Mouse (Mus musculus) kidney, adult 2 months (tissue): ENCODE measurements around the gene Ctnnb1. TPM values are rescaled to one million over a fixed set of nuclear protein-coding genes. Genes with fewer than 3 reads are reported as not detected.
A peak's percentile ranks its signal among the peaks of the same experiment; 100 is the strongest.

Source experiments
- DNase-seq: peaks from one replicate; pipeline ENCODE4 v3.0.0; 2021
- H3K27ac ChIP-seq: fragments of 200-500 bp; 2 replicates; pipeline ENCODE4 v1.5.1; 2012; ENCODE audit warnings: low read depth, low read length, control low read depth, inconsistent platforms; ENCODE audit not compliant: insufficient read depth
- H3K27me3 ChIP-seq: fragments of 200-500 bp; replicated peaks from 2 replicates; pipeline ENCODE4 v1.6.1; 2012; ENCODE audit warnings: mild to moderate bottlenecking, moderate library complexity, low read length, inconsistent platforms; ENCODE audit not compliant: control insufficient read depth, insufficient read depth
- H3K36me3 ChIP-seq: fragments of 200-500 bp; 2 replicates; pipeline ENCODE4 v1.6.1; 2012; ENCODE audit warnings: mild to moderate bottlenecking, moderate library complexity, low read length, inconsistent platforms; ENCODE audit not compliant: control insufficient read depth, insufficient read depth
- H3K4me1 ChIP-seq: fragments of 200-500 bp; 2 replicates; pipeline ENCODE4 v1.6.1; 2011; ENCODE audit warnings: low read length; ENCODE audit not compliant: control insufficient read depth, insufficient read depth
- H3K4me3 ChIP-seq: fragments of 200-500 bp; 2 replicates; pipeline ENCODE4 v1.5.1; 2011; ENCODE audit warnings: mild to moderate bottlenecking, low read depth, low read length, control low read depth; ENCODE audit not compliant: insufficient read depth
- CTCF ChIP-seq: fragments of 200-500 bp; conservative IDR thresholded peaks from 2 replicates; pipeline ENCODE4 v1.5.1; 2011; ENCODE audit warnings: low read depth, mild to moderate bottlenecking, control low read depth, low read length, moderate library complexity, mixed read lengths; ENCODE audit not compliant: insufficient read depth, insufficient read length
- POLR2A ChIP-seq: fragments of 200-500 bp; IDR thresholded peaks from one replicate; pipeline ENCODE4 v1.6.1; 2011; ENCODE audit warnings: low read depth, low read length, control low read depth
- WGBS: fragments of 180-500 bp; shearing (Covaris S2); methylation state at CpG from one replicate; pipeline ENCODE4 v1.1.7; 2018; 5-methylcytosine and 5-hydroxymethylcytosine counted together
- polyA plus RNA-seq: library from polyadenylated mRNA; depleted of rRNA; stranded (reverse); fragments of >200 nt; gene quantifications from 2 replicates; pipeline ENCODE4 v1.2.3, GENCODE M21; 2012

The Ctnnb1 gene
- polyA plus RNA-seq, 1 experiment = 156 TPM

GRCm38 (mm10) chr9:120933886-120934758 is 5.1 kb downstream of the Ctnnb1 start:
- H3K27ac ChIP-seq = peak overlapping the region; percentile 83
- TF ChIP-seq POLR2A = no peak
- no peak for TF ChIP-seq CTCF
- peak; percentile 44 for DNase-seq
- H3K4me3 ChIP-seq = peak overlapping the region; percentile 99
- H3K27me3 ChIP-seq = no peaks in the 10 kb centered on the region
- peaks cover 26% of the 10 kb centered on the region for H3K4me1 ChIP-seq
- no peaks in the 10 kb centered on the region for H3K36me3 ChIP-seq
- 1% methylated on average over 57 of the region's 57 CpGs for WGBS

GRCm38 (mm10) chr9:120934821-120935633 is 6.0 kb downstream of the Ctnnb1 start:
- DNase-seq = peak; percentile 76
- 3% methylated on average over 14 of the region's 14 CpGs for WGBS
- TF ChIP-seq CTCF = no peak

GRCm38 (mm10) chr9:120935634-120935922 is 6.6 kb downstream of the Ctnnb1 start:
- no peaks in the 10 kb centered on the region for H3K27me3 ChIP-seq
- H3K4me3 ChIP-seq = peak overlapping the region; percentile 41
- DNase-seq = no peak
- 6% methylated on average over 4 of the region's 4 CpGs for WGBS
- no peaks in the 10 kb centered on the region for H3K36me3 ChIP-seq
- peaks cover 35% of the 10 kb centered on the region for H3K4me1 ChIP-seq
- TF ChIP-seq CTCF = no peak
- no peak for TF ChIP-seq POLR2A
- peak overlapping the region; percentile 83; the same call in 1 of the 2 replicates for H3K27ac ChIP-seq

More at GRCm38 (mm10) chr9:120934821-120935633, 6.0 kb downstream of the Ctnnb1 start:
- peaks cover 29% of the 10 kb centered on the region for H3K4me1 ChIP-seq
- peak overlapping the region; percentile 99 for H3K4me3 ChIP-seq
- H3K36me3 ChIP-seq = no peaks in the 10 kb centered on the region
- peak overlapping the region; percentile 83 for H3K27ac ChIP-seq
- H3K27me3 ChIP-seq = no peaks in the 10 kb centered on the region

- Histone ChIP-seq H3K27ac (no peak overlapping the region), H3K27me3 (no peaks in the 10 kb centered on the region), H3K4me1 (peaks cover 43% of the 10 kb centered on the region), H3K36me3 (no peaks in the 10 kb centered on the region), H3K4me3 (peak overlapping the region; percentile 30; the same call in 1 of the 2 replicates)
- WGBS = 5% methylated on average over 8 of the region's 8 CpGs
- DNase-seq = peak; percentile 73
- TF ChIP-seq CTCF (peak; percentile 70), POLR2A (no peak)
Observed at GRCm38 (mm10) chr9:120936351-120936750, 7.3 kb downstream of the Ctnnb1 start.

GRCm38 (mm10) chr9:120940858-120941257 is 11.8 kb downstream of the Ctnnb1 start:
- no peak for TF ChIP-seq POLR2A
- no peak for TF ChIP-seq CTCF
- 70% methylated on average over 3 of the region's 3 CpGs for WGBS

GRCm38 (mm10) chr9:120943757-120944156 is 14.7 kb downstream of the Ctnnb1 start:
- no peaks in the 10 kb centered on the region for H3K36me3 ChIP-seq
- TF ChIP-seq CTCF = no peak
- TF ChIP-seq POLR2A = no peak
- H3K27me3 ChIP-seq = no peaks in the 10 kb centered on the region
- H3K4me1 ChIP-seq = peaks cover 58% of the 10 kb centered on the region
- DNase-seq = no peak
- WGBS = 48% methylated on average over 1 of the region's 1 CpGs
- no peak overlapping the region for H3K27ac ChIP-seq
- no peak overlapping the region for H3K4me3 ChIP-seq

More at GRCm38 (mm10) chr9:120940858-120941257, 11.8 kb downstream of the Ctnnb1 start:
- Histone ChIP-seq H3K27me3 (no peaks in the 10 kb centered on the region), H3K27ac (no peak overlapping the region), H3K36me3 (no peaks in the 10 kb centered on the region), H3K4me1 (peaks cover 61% of the 10 kb centered on the region), H3K4me3 (no peak overlapping the region)
- no peak for DNase-seq

GRCm38 (mm10) chr9:120944211-120944610 is 15.2 kb downstream of the Ctnnb1 start:
- no peak for DNase-seq
- no peak overlapping the region for H3K4me3 ChIP-seq
- WGBS = 35% methylated on average over 3 of the region's 3 CpGs
- H3K27ac ChIP-seq = no peak overlapping the region
- H3K4me1 ChIP-seq = peaks cover 58% of the 10 kb centered on the region
- H3K36me3 ChIP-seq = no peaks in the 10 kb centered on the region
- H3K27me3 ChIP-seq = no peaks in the 10 kb centered on the region
- no peak for TF ChIP-seq CTCF
- TF ChIP-seq POLR2A = no peak
